Mouse (Mus musculus) ES-Bruce4 (cell line): ENCODE results near the gene Ms4a12. TPM values are rescaled to one million over a fixed set of nuclear protein-coding genes. Genes with fewer than 3 reads are reported as not detected.
"Not testable (repeated sequence)": the region's sequence is repeated elsewhere in the genome, so short reads cannot be mapped to it uniquely, and the experiment has no call there.

Experiments used
- H3K27ac ChIP-seq: 2 replicates; pipeline ENCODE4 v1.5.1; 2012; ENCODE audit warnings: low read length, inconsistent platforms; ENCODE audit not compliant: insufficient read depth
- H3K27me3 ChIP-seq: 2 replicates; pipeline ENCODE4 v1.6.1; 2012; ENCODE audit warnings: mild to moderate bottlenecking, low read length, inconsistent platforms; ENCODE audit not compliant: control insufficient read depth, poor library complexity, insufficient read depth, severe bottlenecking
- H3K36me3 ChIP-seq: 2 replicates; pipeline ENCODE4 v1.6.1; 2012; ENCODE audit warnings: inconsistent platforms, mild to moderate bottlenecking, low read length, moderate library complexity; ENCODE audit not compliant: control insufficient read depth, poor library complexity, insufficient read depth, severe bottlenecking
- H3K4me1 ChIP-seq: one replicate; pipeline ENCODE4 v1.8.1; 2011; ENCODE audit warnings: low read length; ENCODE audit not compliant: control insufficient read depth, insufficient read depth
- H3K4me3 ChIP-seq: 2 replicates; pipeline ENCODE4 v1.5.1; 2011; ENCODE audit warnings: low read depth, mild to moderate bottlenecking, low read length
- H3K9ac ChIP-seq: 2 replicates; pipeline ENCODE4 v1.6.1; 2012; ENCODE audit warnings: low read depth, mild to moderate bottlenecking, inconsistent platforms; ENCODE audit not compliant: poor library complexity, severe bottlenecking
- H3K9me3 ChIP-seq: replicated peaks from 2 replicates; pipeline ENCODE4 v1.6.1; 2012; ENCODE audit warnings: mild to moderate bottlenecking, low read length, inconsistent platforms; ENCODE audit not compliant: control insufficient read depth, poor library complexity, insufficient read depth, severe bottlenecking
- CTCF ChIP-seq: IDR thresholded peaks from one replicate; pipeline ENCODE4 v1.8.1; 2011; ENCODE audit warnings: low read depth, low read length
- EP300 ChIP-seq: IDR thresholded peaks from 2 replicates; pipeline ENCODE4 v1.6.1; 2011; ENCODE audit warnings: low read depth, low read length; ENCODE audit not compliant: insufficient read depth
- POLR2A ChIP-seq: IDR thresholded peaks from one replicate; pipeline ENCODE4 v1.8.1; 2011; ENCODE audit warnings: low read length; ENCODE audit not compliant: insufficient read depth
- polyA plus RNA-seq: library from polyadenylated mRNA; stranded (reverse); fragments of >200 nt; gene quantifications from 2 replicates; pipeline ENCODE4 v1.2.4, GENCODE M21; 2011; ENCODE audit warnings: low read depth; ENCODE audit not compliant: missing spikeins, insufficient read depth, insufficient read length

Gene Ms4a12
- polyA plus RNA-seq, 1 experiment: not detected

DNA sequence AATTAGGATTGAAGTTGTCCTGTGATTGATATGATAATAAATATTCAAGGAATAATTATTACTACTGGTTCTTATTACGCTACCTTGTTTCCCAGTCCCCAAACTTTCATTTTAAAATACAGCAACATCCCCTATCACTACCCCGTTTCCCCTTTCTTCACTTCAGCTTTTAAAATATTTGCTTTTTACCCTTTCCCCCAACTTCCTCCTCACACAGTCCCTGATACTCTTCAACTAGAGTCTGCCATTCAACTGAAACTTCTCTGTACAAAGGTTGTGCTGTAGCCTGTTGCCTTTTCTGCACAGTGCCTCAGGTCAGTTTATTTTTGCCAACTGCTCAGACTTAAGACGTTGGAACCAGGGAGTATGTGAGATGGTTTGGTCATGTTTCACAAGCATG is 31.3 kb upstream of the Ms4a12 start:
- no peak overlapping the region for H3K9ac ChIP-seq
- TF ChIP-seq CTCF: no peak
- TF ChIP-seq EP300: no peak
- TF ChIP-seq POLR2A: no peak
- no peaks in the 10 kb centered on the region for H3K9me3 ChIP-seq
- H3K4me1 ChIP-seq: no peaks in the 10 kb centered on the region
- no peak overlapping the region for H3K4me3 ChIP-seq
- no peaks in the 10 kb centered on the region for H3K36me3 ChIP-seq
- H3K27me3 ChIP-seq: no peaks in the 10 kb centered on the region
- no peak overlapping the region for H3K27ac ChIP-seq

DNA sequence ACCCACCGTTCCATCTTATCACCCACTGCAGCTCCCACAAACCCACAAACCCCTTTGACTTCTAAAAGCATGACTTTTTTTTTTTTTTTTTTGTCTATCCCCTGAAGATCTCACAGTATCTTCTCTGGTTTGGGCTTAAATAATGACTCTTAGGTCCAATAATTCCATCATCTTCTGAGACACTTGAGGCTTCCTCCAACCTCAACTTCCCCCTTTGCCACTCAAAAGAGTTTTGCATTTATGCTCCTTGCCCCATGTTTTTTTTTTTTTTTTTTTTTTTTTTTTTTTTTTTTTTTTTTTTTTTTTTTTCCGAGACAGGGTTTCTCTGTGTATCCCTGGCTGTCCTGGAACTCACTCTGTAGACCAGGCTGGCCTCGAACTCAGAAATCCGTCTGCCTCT is 30.7 kb upstream of the Ms4a12 start:
- H3K4me3 ChIP-seq, H3K27me3 ChIP-seq, H3K9ac ChIP-seq, H3K9me3 ChIP-seq, H3K27ac ChIP-seq, H3K4me1 ChIP-seq, H3K36me3 ChIP-seq: not testable (repeated sequence)

DNA sequence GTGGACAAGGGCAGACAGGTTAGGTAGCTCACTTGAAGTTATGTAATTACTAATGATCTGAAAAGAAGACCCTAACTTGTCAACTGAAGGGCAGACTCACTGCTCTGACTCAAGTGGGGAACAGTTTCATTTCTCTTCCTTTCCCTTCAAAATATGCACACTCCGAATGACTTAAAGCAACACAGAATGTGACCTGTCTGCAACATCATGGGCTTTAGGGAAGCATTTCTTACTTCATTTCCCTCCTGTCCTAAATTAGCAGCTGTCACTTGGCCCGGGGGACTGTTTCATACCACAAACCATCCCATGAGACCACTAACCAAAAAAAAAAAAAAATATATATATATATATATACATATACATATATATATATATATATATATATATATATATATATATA is 29.3 kb upstream of the Ms4a12 start:
- Histone ChIP-seq H3K27ac (no peak overlapping the region), H3K9me3 (no peaks in the 10 kb centered on the region), H3K27me3 (no peaks in the 10 kb centered on the region), H3K9ac (no peak overlapping the region), H3K4me1 (no peaks in the 10 kb centered on the region), H3K36me3 (no peaks in the 10 kb centered on the region), H3K4me3 (no peak overlapping the region)
- TF ChIP-seq POLR2A (no peak), EP300 (no peak), CTCF (no peak)

DNA sequence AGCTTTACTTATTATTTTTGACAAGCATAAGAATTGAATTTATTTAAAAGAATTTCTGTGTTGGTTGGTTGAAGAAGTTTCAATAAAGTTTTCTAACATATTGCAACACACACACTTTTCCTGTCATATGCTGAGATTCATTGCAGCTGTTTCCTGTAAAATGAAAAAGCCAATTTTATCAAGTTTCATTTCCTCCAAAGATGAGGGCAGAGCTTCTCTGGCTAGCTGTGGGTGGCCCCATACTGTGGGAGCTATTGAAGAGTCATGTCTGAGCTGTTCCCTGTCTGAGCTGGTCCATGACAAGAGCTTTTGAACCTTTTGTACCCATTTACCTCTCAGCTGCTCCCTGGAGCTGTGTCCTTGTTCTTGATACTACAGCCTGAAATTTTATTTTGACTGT is 12.0 kb upstream of the Ms4a12 start:
- Histone ChIP-seq H3K4me3 (no peak overlapping the region), H3K27me3 (no peaks in the 10 kb centered on the region), H3K27ac (no peak overlapping the region), H3K9ac (no peak overlapping the region), H3K36me3 (no peaks in the 10 kb centered on the region), H3K4me1 (no peaks in the 10 kb centered on the region), H3K9me3 (no peaks in the 10 kb centered on the region)
- TF ChIP-seq CTCF (no peak), POLR2A (no peak), EP300 (no peak)

DNA sequence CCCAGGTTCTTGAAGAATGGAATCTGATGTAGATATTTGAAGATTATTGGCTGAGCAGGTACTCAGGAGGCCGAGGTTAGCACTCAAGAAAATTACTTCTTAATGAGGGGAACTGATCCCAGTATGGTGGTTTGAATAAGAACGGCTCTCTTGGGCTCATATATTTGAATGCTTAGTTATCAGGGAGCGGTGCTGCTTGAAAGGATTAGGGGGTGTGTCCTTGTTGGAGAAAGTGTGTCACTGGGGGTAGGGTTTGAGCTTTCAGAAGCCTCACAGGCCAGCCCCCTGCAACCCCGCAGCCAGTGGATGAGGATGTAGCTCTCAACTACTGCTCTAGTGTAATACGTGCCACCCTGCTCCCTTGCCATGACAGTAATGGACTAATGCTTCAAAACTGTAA is 10.3 kb upstream of the Ms4a12 start:
- H3K27me3 ChIP-seq: no peaks in the 10 kb centered on the region
- H3K27ac ChIP-seq: no peak overlapping the region
- no peaks in the 10 kb centered on the region for H3K36me3 ChIP-seq
- TF ChIP-seq POLR2A (no peak), CTCF (no peak), EP300 (no peak)
- no peaks in the 10 kb centered on the region for H3K9me3 ChIP-seq
- no peak overlapping the region for H3K4me3 ChIP-seq
- no peaks in the 10 kb centered on the region for H3K4me1 ChIP-seq
- H3K9ac ChIP-seq: no peak overlapping the region

DNA sequence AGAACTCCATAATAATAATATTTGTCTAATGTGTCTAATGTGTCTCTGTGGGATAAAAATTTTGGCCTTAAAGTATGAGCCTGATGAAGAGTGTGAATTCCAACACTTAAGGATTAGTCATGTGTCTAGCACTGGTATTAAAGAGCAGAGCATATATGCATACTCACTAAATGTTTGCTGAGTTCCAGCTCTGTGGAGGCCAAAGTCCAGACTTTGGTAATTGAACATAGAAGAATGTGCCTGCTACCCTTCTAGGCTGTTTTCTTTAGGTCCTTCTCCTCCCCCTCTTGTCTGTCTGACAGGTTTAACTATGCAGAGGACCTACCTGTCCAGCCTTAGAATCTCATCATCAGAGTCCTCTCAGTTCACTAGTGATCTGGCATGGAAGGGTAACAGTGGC is 3.6 kb upstream of the Ms4a12 start:
- Histone ChIP-seq H3K27ac (no peak overlapping the region), H3K9me3 (no peaks in the 10 kb centered on the region), H3K36me3 (no peaks in the 10 kb centered on the region), H3K4me1 (no peaks in the 10 kb centered on the region), H3K9ac (no peak overlapping the region), H3K27me3 (no peaks in the 10 kb centered on the region), H3K4me3 (no peak overlapping the region)
- no peak for TF ChIP-seq POLR2A
- no peak for TF ChIP-seq EP300
- no peak for TF ChIP-seq CTCF
